In genomic region chr2:166197064-166197463, GRCm38 (mm10) we compare ENCODE assay signal across 12 mouse cellular contexts. TPM values are rescaled to one million over a fixed set of nuclear protein-coding genes. Genes with fewer than 3 reads are reported as not detected.
DNase-seq lines count a peak whose midpoint lies in the region; ATAC-seq and TF ChIP-seq lines count a peak whose summit lies in the region.
"Had no signal": no experiment of that assay in that cellular context is flagged by ENCODE, and none has a peak within 500 bp of the region (broad histone marks: within the 10 kb centered on the region; RNA-seq: fewer than 3 reads in every experiment).

No protein-coding gene starts in this region.

- TF ChIP-seq CTCF in midbrain, postnatal 0 days (IDR thresholded peaks at IDR 0.05) = no peak

- H3K4me1 ChIP-seq in kidney, embryonic 15.5 days = peaks cover 22% of the 10 kb centered on the region
- H3K4me1 ChIP-seq in embryonic facial prominence, embryonic 13.5 days = peaks cover 31% of the 10 kb centered on the region
- H3K4me1 ChIP-seq in heart, embryonic 14.5 days (ENCODE audit: control insufficient read depth in 2 of 2, insufficient read depth in 2 of 2, low read length in 2 of 2) = peaks cover 31 to 32% of the 10 kb centered on the region in 2 experiments
- peaks cover 50% of the 10 kb centered on the region for H3K4me1 ChIP-seq in limb, embryonic 13.5 days
- no peaks in the 10 kb centered on the region for H3K4me1 ChIP-seq in midbrain, postnatal 0 days (ENCODE audit: insufficient read depth, low read length)
- H3K4me1 ChIP-seq: liver, embryonic 13.5 days had no signal

- H3K4me2 ChIP-seq in kidney, embryonic 15.5 days = no peak overlapping the region
- no peak overlapping the region for H3K4me2 ChIP-seq in embryonic facial prominence, embryonic 13.5 days
- no peak overlapping the region for H3K4me2 ChIP-seq in heart, embryonic 14.5 days (ENCODE audit: low read length)
- no peak overlapping the region for H3K4me2 ChIP-seq in limb, embryonic 13.5 days (replicated peaks)
- H3K4me2 ChIP-seq in midbrain, postnatal 0 days (ENCODE audit: low read depth, low read length, poor library complexity, severe bottlenecking) = no peak overlapping the region
- H3K4me2 ChIP-seq: forebrain, embryonic 12.5 days; liver, embryonic 13.5 days had no signal

- H3K9ac ChIP-seq in kidney, embryonic 15.5 days = no peak overlapping the region
- H3K9ac ChIP-seq in embryonic facial prominence, embryonic 13.5 days = 0 out of 2 replicates have a peak overlapping the region, but pooled peaks have one; percentile 36
- H3K9ac ChIP-seq in heart, embryonic 14.5 days (ENCODE audit: low read length) = no peak overlapping the region
- H3K9ac ChIP-seq in limb, embryonic 13.5 days = no peak overlapping the region; the same call in 1 of the 2 replicates
- H3K9ac ChIP-seq in midbrain, postnatal 0 days (replicated peaks; ENCODE audit: low read length, poor library complexity, severe bottlenecking) = no peak overlapping the region
- H3K9ac ChIP-seq: forebrain, embryonic 12.5 days; liver, embryonic 13.5 days had no signal

- no peak for ATAC-seq in kidney, embryonic 15.5 days (replicated peaks; ENCODE audit: low FRiP score)
- no peak for ATAC-seq in embryonic facial prominence, embryonic 13.5 days (ENCODE audit: insufficient number of reproducible peaks, insufficient read depth, low FRiP score, low TSS enrichment, low read depth)
- peak; percentile 13; the same call in 1 of the 2 replicates for ATAC-seq in heart, embryonic 14.5 days (ENCODE audit: insufficient number of reproducible peaks, insufficient read depth, low FRiP score, low read depth)
- 0 out of 2 replicates have a peak, but pooled peaks have one; percentile 29 for ATAC-seq in limb, embryonic 13.5 days (ENCODE audit: low FRiP score, low read depth)
- no peak for ATAC-seq in midbrain, postnatal 0 days (ENCODE audit: low FRiP score)

- 51% methylated on average over 6 of the region's 6 CpGs for WGBS in kidney, embryonic 15.5 days
- 41% methylated on average over 6 of the region's 6 CpGs for WGBS in embryonic facial prominence, embryonic 13.5 days
- WGBS in heart, embryonic 14.5 days = 37% methylated on average over 6 of the region's 6 CpGs
- WGBS in limb, embryonic 13.5 days = 30% methylated on average over 6 of the region's 6 CpGs
- WGBS in midbrain, postnatal 0 days = 65% methylated on average over 6 of the region's 6 CpGs

- no peaks in the 10 kb centered on the region for H3K36me3 ChIP-seq in kidney, embryonic 15.5 days
- H3K36me3 ChIP-seq in embryonic facial prominence, embryonic 13.5 days = no peaks in the 10 kb centered on the region
- H3K36me3 ChIP-seq in heart, embryonic 14.5 days (ENCODE audit: control insufficient read depth, insufficient read depth, low read length) = no peaks in the 10 kb centered on the region
- H3K36me3 ChIP-seq in limb, embryonic 13.5 days = no peaks in the 10 kb centered on the region
- H3K36me3 ChIP-seq in midbrain, postnatal 0 days (ENCODE audit: insufficient read depth, low read length) = no peaks in the 10 kb centered on the region
- H3K36me3 ChIP-seq: forebrain, embryonic 12.5 days; liver, embryonic 13.5 days had no signal

- H3K4me3 ChIP-seq in kidney, embryonic 15.5 days (replicated peaks) = no peak overlapping the region
- H3K4me3 ChIP-seq in embryonic facial prominence, embryonic 13.5 days = no peak overlapping the region
- H3K4me3 ChIP-seq in heart, embryonic 14.5 days (ENCODE audit: control insufficient read depth in 1 of 2, insufficient read depth in 1 of 2, low read depth in 1 of 2, low read length in 2 of 2) = no peak overlapping the region
- H3K4me3 ChIP-seq in limb, embryonic 13.5 days = no peak overlapping the region
- H3K4me3 ChIP-seq in midbrain, postnatal 0 days (ENCODE audit: low read depth, low read length) = no peak overlapping the region
- H3K4me3 ChIP-seq: forebrain, embryonic 12.5 days; liver, embryonic 13.5 days had no signal

- no peak overlapping the region for H3K27ac ChIP-seq in kidney, embryonic 15.5 days
- no peak overlapping the region for H3K27ac ChIP-seq in embryonic facial prominence, embryonic 13.5 days
- H3K27ac ChIP-seq in heart, embryonic 14.5 days (replicated peaks in 1 of 2; ENCODE audit: control insufficient read depth in 1 of 2, insufficient read depth in 1 of 2, low read depth in 2 of 2, low read length in 2 of 2) = peak overlapping the region; percentile 66 to 72
- H3K27ac ChIP-seq in limb, embryonic 13.5 days = no peak overlapping the region
- H3K27ac ChIP-seq in midbrain, postnatal 0 days (ENCODE audit: low read depth, low read length) = no peak overlapping the region
- H3K27ac ChIP-seq: forebrain, embryonic 12.5 days; liver, embryonic 13.5 days had no signal

- peaks cover 4% of the 10 kb centered on the region; the same call in 1 of the 2 replicates for H3K9me3 ChIP-seq in kidney, embryonic 15.5 days (replicated peaks)
- H3K9me3 ChIP-seq in embryonic facial prominence, embryonic 13.5 days = no peaks in the 10 kb centered on the region
- no peaks in the 10 kb centered on the region for H3K9me3 ChIP-seq in heart, embryonic 14.5 days (ENCODE audit: control insufficient read depth, low read length)
- H3K9me3 ChIP-seq in limb, embryonic 13.5 days = 0 out of 2 replicates have a peak, but pooled peaks cover 3% of the 10 kb centered on the region
- no peaks in the 10 kb centered on the region for H3K9me3 ChIP-seq in midbrain, postnatal 0 days (ENCODE audit: low read length)
- H3K9me3 ChIP-seq: liver, embryonic 13.5 days had no signal

- peaks cover 6% of the 10 kb centered on the region; the same call in 1 of the 2 replicates for H3K27me3 ChIP-seq in kidney, embryonic 15.5 days
- no peaks in the 10 kb centered on the region for H3K27me3 ChIP-seq in embryonic facial prominence, embryonic 13.5 days
- H3K27me3 ChIP-seq in heart, embryonic 14.5 days (ENCODE audit: control insufficient read depth, insufficient read depth, low read length) = peaks cover 5% of the 10 kb centered on the region; the same call in 1 of the 2 replicates
- no peaks in the 10 kb centered on the region for H3K27me3 ChIP-seq in limb, embryonic 13.5 days
- H3K27me3 ChIP-seq in midbrain, postnatal 0 days (ENCODE audit: insufficient read depth, low read length) = no peaks in the 10 kb centered on the region
- H3K27me3 ChIP-seq: liver, embryonic 13.5 days had no signal

- DNase-seq in kidney, postnatal 14 days = peak; percentile 61
- DNase-seq in midbrain, postnatal 0 days (ENCODE audit: low spot score) = no peak
- DNase-seq in cerebellum, adult 9-10 months = no peak
- DNase-seq: adrenal gland, postnatal 25 days; cerebellum, adult 11 months; liver, embryonic 13.5 days; right cerebral cortex, postnatal 25 days had no signal

RNA-seq across cellular contexts. Expression of gene Sulf2, which starts 41.6 kb away (rescaled TPM):
- polyA plus RNA-seq in kidney, embryonic 15.5 days (2015; fragmentation: Nextera tagmentation; extraction: Ambion mirVana) = 61.0 and 65.3 TPM in 2 replicates
- 127 and 143 TPM in 2 replicates for polyA plus RNA-seq in embryonic facial prominence, embryonic 13.5 days (2015; fragmentation: Nextera tagmentation; extraction: Ambion mirVana)
- 106 and 115 TPM in 2 replicates for polyA plus RNA-seq in heart, embryonic 14.5 days (2014; fragmentation: Nextera tagmentation; extraction: Ambion mirVana)
- polyA plus RNA-seq in limb, embryonic 13.5 days (2015; fragmentation: Nextera tagmentation; extraction: Ambion mirVana) = 171 and 181 TPM in 2 replicates
- total RNA-seq in midbrain, postnatal 0 days (2014; rRNA removed) = 127 and 131 TPM in 2 replicates
- 95.8 and 99.6 TPM in 2 replicates for polyA plus RNA-seq in midbrain, postnatal 0 days (2015; fragmentation: Nextera tagmentation; extraction: Ambion mirVana)

Comparison
In these comparisons a context has a peak if more than half of its experiments do, and no peak if none do; other contexts are left out.
1. ATAC-seq: peak in heart, embryonic 14.5 days (single experiment) and limb, embryonic 13.5 days (single experiment); none in kidney, embryonic 15.5 days (single experiment), embryonic facial prominence, embryonic 13.5 days (single experiment) and midbrain, postnatal 0 days (single experiment).
2. H3K27ac ChIP-seq: peak in heart, embryonic 14.5 days (2 of 2); none in kidney, embryonic 15.5 days (single experiment), embryonic facial prominence, embryonic 13.5 days (single experiment), limb, embryonic 13.5 days (single experiment) and midbrain, postnatal 0 days (single experiment).